Mouse (Mus musculus): ENCODE measurements around the gene Rars. TPM values are rescaled to one million over a fixed set of nuclear protein-coding genes. Genes with fewer than 3 reads are reported as not detected.
"Not testable (repeated sequence)": the region's sequence is repeated elsewhere in the genome, so short reads cannot be mapped to it uniquely, and the experiment has no call there.

Gene Rars
- total and polyA plus RNA-seq, 2 experiments from 2014 or later, result 27.4 to 56.6 TPM

DNA sequence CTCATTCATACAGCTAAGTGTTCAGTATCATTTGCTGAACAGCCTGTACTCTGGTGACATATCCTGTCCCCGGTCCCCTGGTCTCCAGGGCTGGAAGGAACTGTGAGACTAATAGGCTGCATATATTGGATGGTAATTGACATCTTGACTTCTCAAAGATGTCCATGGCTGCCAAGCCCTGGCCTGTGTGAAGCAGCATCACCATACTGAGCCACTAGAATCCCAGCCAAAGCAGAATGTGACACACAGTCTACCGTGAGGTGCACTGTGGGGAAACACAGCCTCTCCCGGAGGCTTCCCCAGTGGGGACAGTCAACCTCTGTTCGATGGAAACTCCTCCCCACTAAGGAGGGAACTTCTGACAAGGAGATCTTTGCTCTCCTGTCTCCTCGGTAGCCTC, 20.6 kb upstream of the Rars start:
- H3K4me1 ChIP-seq (ENCODE audit: insufficient read depth, low read length), result peaks cover 10% of the 10 kb centered on the region
- 36% methylated on average over 5 of the region's 5 CpGs for WGBS
- H3K9ac ChIP-seq (replicated peaks; ENCODE audit: low read length), result 0 out of 2 replicates have a peak overlapping the region, but pooled peaks have one; percentile 5
- TF ChIP-seq CTCF (IDR thresholded peaks at IDR 0.05; ENCODE audit: low read depth), result no peak
- DNase-seq (ENCODE audit: low spot score) (peak; percentile 46), ATAC-seq (peak; percentile 31)
- H3K27me3 ChIP-seq (ENCODE audit: insufficient read depth, low read length), result no peaks in the 10 kb centered on the region
- H3K9me3 ChIP-seq (ENCODE audit: low read length), result no peaks in the 10 kb centered on the region
- peak overlapping the region; percentile 54; the same call in 1 of the 2 replicates for H3K27ac ChIP-seq
- 0 out of 2 replicates have a peak, but pooled peaks cover 3% of the 10 kb centered on the region for H3K36me3 ChIP-seq (ENCODE audit: insufficient read depth, low read length)
- H3K4me3 ChIP-seq (ENCODE audit: low read length), result no peak overlapping the region
- no peak overlapping the region for H3K4me2 ChIP-seq (ENCODE audit: low read depth, low read length)

DNA sequence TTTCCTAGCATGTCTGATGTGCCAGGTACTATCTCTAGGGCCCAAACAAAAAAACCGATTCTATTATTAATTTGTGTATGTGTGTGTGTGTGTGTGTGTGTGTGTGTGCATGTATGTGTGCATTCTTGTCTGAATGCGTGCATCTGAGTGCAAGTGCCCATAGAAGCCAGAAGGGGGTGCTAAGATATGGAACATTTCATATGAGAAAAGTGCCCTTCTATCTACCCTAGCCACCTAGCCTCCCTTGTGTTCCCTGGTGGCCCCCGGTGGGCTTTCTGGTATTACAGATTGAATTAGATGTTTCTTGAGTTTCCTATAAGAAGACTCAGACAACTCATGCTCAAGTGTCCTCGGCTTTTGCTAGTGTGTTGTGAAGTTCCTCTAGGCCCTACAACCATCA, 19.3 kb upstream of the Rars start:
- ATAC-seq, result no peak
- no peaks in the 10 kb centered on the region for H3K9me3 ChIP-seq (ENCODE audit: low read length)
- peaks cover 10% of the 10 kb centered on the region for H3K4me1 ChIP-seq (ENCODE audit: insufficient read depth, low read length)

DNA sequence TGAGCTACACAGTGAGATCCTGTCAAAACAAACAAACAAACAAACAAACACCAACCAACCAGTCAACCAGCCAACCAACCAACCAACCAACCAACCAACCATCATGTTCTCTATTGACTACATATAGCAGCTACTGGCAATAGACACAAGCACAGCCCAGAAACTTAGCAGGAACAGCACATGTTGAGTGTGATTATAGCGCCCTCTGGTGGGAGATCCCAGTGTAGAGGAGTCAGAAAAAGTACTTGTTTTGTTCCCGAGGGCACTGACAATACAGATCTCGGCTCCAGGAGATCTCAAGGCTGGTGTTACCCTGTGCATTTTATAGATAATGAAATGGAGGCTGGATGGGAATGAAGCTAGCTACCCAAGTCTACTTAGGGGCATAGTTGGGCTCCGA, 18.4 kb upstream of the Rars start:
- ATAC-seq (no peak), DNase-seq (ENCODE audit: low spot score) (peak; percentile 73)
- WGBS, result 49% methylated on average over 4 of the region's 4 CpGs

More for the DNA sequence above, 19.3 kb upstream of the Rars start:
- no peaks in the 10 kb centered on the region for H3K27me3 ChIP-seq (ENCODE audit: insufficient read depth, low read length)
- H3K9ac ChIP-seq (replicated peaks; ENCODE audit: low read length), result no peak overlapping the region
- H3K27ac ChIP-seq, result no peak overlapping the region
- no peaks in the 10 kb centered on the region for H3K36me3 ChIP-seq (ENCODE audit: insufficient read depth, low read length)
- no peak overlapping the region for H3K4me3 ChIP-seq (ENCODE audit: low read length)
- no peak for DNase-seq (ENCODE audit: low spot score)
- over 99% methylated on average over 4 of the region's 4 CpGs for WGBS
- peak; percentile 32 for TF ChIP-seq CTCF (IDR thresholded peaks at IDR 0.05; ENCODE audit: low read depth)
- H3K4me2 ChIP-seq (ENCODE audit: low read depth, low read length), result no peak overlapping the region

DNA sequence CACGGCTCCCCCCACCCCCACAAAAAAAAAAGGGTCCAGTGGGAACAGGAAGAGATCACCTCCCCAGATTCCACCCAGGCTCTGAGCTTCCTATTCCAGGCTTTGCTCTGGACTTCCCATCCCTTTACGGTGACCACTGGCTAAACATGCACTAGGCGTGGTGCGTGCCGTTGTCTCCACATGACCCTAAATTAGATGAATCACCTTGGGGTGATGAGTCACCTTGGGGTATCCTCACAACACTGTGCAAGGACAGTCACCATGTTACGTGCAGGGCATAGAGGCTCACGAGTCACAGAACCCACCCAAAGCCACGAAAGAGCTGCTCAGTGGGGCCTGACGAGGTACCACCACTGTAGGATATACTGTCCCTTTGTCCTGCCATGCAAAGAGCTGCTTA, 10.0 kb upstream of the Rars start:
- ATAC-seq (no peak), DNase-seq (ENCODE audit: low spot score) (no peak)
- Histone ChIP-seq H3K27me3 (ENCODE audit: insufficient read depth, low read length) (no peaks in the 10 kb centered on the region), H3K36me3 (ENCODE audit: insufficient read depth, low read length) (peaks cover 5% of the 10 kb centered on the region; the same call in 1 of the 2 replicates), H3K4me1 (ENCODE audit: insufficient read depth, low read length) (no peaks in the 10 kb centered on the region), H3K9ac (replicated peaks; ENCODE audit: low read length) (no peak overlapping the region), H3K9me3 (ENCODE audit: low read length) (no peaks in the 10 kb centered on the region), H3K4me2 (ENCODE audit: low read depth, low read length) (no peak overlapping the region), H3K4me3 (ENCODE audit: low read length) (no peak overlapping the region), H3K27ac (no peak overlapping the region)
- 89% methylated on average over 9 of the region's 9 CpGs for WGBS
- no peak for TF ChIP-seq CTCF (IDR thresholded peaks at IDR 0.05; ENCODE audit: low read depth)

More for the DNA sequence above, 18.4 kb upstream of the Rars start:
- Histone ChIP-seq H3K4me3 (ENCODE audit: low read length) (no peak overlapping the region), H3K27me3 (ENCODE audit: insufficient read depth, low read length) (no peaks in the 10 kb centered on the region), H3K4me2 (ENCODE audit: low read depth, low read length) (no peak overlapping the region), H3K36me3 (ENCODE audit: insufficient read depth, low read length) (no peaks in the 10 kb centered on the region), H3K9ac (replicated peaks; ENCODE audit: low read length) (no peak overlapping the region), H3K27ac (no peak overlapping the region), H3K4me1 (ENCODE audit: insufficient read depth, low read length) (peaks cover 10% of the 10 kb centered on the region), H3K9me3 (ENCODE audit: low read length) (no peaks in the 10 kb centered on the region)
- peak; percentile 67 for TF ChIP-seq CTCF (IDR thresholded peaks at IDR 0.05; ENCODE audit: low read depth)

DNA sequence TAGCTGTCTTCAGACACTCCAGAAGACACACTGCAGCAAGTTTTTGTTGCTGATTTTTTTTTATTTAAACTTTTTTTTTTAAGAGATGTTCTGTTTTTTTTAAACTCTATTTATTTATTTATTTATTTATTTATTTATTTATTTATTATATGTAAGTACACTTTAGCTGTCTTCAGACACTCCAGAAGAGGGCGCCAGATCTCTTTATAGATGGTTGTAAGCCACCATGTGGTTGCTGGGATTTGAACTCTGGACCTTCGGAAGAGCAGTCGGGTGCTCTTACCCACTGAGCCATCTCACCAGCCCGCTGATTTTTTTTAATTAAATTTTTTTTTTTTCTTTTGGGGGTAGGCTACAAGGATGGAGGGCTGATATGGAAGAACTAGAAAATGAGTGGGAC, 8.3 kb upstream of the Rars start:
- H3K4me2 ChIP-seq (ENCODE audit: low read depth, low read length); H3K4me3 ChIP-seq (ENCODE audit: low read length); DNase-seq (ENCODE audit: low spot score); H3K27ac ChIP-seq; H3K9ac ChIP-seq (replicated peaks; ENCODE audit: low read length); H3K9me3 ChIP-seq (ENCODE audit: low read length); H3K27me3 ChIP-seq (ENCODE audit: insufficient read depth, low read length); H3K36me3 ChIP-seq (ENCODE audit: insufficient read depth, low read length); ATAC-seq; H3K4me1 ChIP-seq (ENCODE audit: insufficient read depth, low read length): not testable (repeated sequence)
- WGBS, result 83% methylated on average over 4 of the region's 4 CpGs
- 0 out of 2 replicates have a peak, but pooled peaks have one; percentile 12 for TF ChIP-seq CTCF (IDR thresholded peaks at IDR 0.05; ENCODE audit: low read depth)

DNA sequence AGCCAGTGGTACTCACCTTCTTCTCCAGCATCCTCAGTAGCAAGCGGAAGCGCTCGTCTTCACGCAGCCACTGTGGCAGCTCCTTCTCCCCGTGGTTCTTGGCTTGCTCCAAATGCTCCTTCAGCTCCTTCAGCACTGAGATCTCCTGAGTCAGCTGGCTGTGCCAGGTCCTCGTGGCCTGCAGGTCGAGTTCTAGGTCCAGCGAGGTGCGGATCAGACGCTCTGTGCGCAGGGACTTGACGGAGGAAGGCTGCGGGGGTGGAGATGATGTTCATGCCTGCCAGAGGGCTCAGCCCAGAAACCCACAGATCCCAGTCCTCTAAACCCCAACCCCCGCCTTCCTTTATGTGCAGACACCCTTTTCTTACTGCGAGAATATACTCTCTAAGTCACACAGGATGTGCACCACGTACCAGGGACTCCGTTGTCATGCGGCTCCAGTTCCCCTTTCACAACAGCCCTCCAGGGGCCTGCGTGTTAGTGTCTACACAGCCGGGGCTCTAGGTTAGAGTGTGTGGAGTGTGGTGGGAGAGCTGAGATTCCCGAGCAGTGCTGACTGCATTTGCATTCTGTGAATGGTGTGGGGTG, 7.5 kb upstream of the Rars start:
- Histone ChIP-seq H3K9me3 (ENCODE audit: low read length) (no peaks in the 10 kb centered on the region), H3K27ac (no peak overlapping the region), H3K36me3 (ENCODE audit: insufficient read depth, low read length) (peaks cover 5% of the 10 kb centered on the region; the same call in 1 of the 2 replicates), H3K4me3 (ENCODE audit: low read length) (no peak overlapping the region), H3K4me1 (ENCODE audit: insufficient read depth, low read length) (no peaks in the 10 kb centered on the region), H3K4me2 (ENCODE audit: low read depth, low read length) (no peak overlapping the region), H3K9ac (replicated peaks; ENCODE audit: low read length) (no peak overlapping the region), H3K27me3 (ENCODE audit: insufficient read depth, low read length) (no peaks in the 10 kb centered on the region)
- 74% methylated on average over 21 of the region's 21 CpGs for whole genome bisulfite sequencing
- ATAC-seq (no peak), DNase-seq (ENCODE audit: low spot score) (no peak)
- no peak for TF ChIP-seq CTCF (IDR thresholded peaks at IDR 0.05; ENCODE audit: low read depth)

DNA sequence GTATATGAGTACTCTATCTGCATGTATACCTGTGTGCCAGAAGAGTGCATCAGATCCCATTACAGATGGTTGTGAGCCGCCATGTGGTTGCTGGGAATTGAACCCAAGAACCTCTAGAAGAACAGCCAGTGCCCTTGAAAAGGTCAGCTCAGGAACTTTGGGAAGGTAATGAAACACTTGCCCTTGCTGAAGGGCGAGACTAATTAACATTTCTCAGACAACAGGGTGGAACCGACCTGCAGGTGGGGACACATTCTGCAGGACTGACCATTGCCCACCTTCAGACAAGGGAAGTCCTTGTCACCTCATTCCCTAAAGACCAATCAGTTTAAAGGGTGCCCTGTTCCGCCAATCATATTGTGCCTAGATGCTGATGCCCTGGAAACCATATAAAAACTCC, 6.5 kb upstream of the Rars start:
- not testable (repeated sequence) for H3K9me3 ChIP-seq (ENCODE audit: low read length); H3K4me2 ChIP-seq (ENCODE audit: low read depth, low read length)

More for the DNA sequence above, 6.5 kb upstream of the Rars start:
- not testable (repeated sequence) for ATAC-seq; H3K4me1 ChIP-seq (ENCODE audit: insufficient read depth, low read length); H3K9ac ChIP-seq (replicated peaks; ENCODE audit: low read length); H3K4me3 ChIP-seq (ENCODE audit: low read length); H3K36me3 ChIP-seq (ENCODE audit: insufficient read depth, low read length); H3K27ac ChIP-seq; H3K27me3 ChIP-seq (ENCODE audit: insufficient read depth, low read length); DNase-seq (ENCODE audit: low spot score)
- 90% methylated on average over 4 of the region's 4 CpGs for WGBS

Measured in hindbrain, postnatal 0 days (tissue).